Mouse (Mus musculus) liver, postnatal 0 days (tissue): ENCODE measurements around the gene Btnl10. TPM values are rescaled to one million over a fixed set of nuclear protein-coding genes. Genes with fewer than 3 reads are reported as not detected.

Experiments used
- ATAC-seq: fragments of 200-750 bp; cut with Nextera tagmentation; 2 replicates; pipeline ENCODE4 v1.8.0; 2017; ENCODE audit warnings: mild to moderate bottlenecking, moderate library complexity
- DNase-seq: peaks from one replicate; pipeline ENCODE4 v3.0.0-alpha.2; 2016
- H3K27ac ChIP-seq: fragments of 300-500 bp; sonication (generic); 2 replicates; pipeline ENCODE4 v1.5.1; 2014; ENCODE audit warnings: antibody characterized with exemption, moderate library complexity, mild to moderate bottlenecking, low read depth
- H3K27me3 ChIP-seq: fragments of 300-500 bp; sonication (generic); 2 replicates; pipeline ENCODE4 v1.6.1; 2014; ENCODE audit warnings: low read length, control low read depth, mixed read lengths; ENCODE audit not compliant: insufficient read depth
- H3K36me3 ChIP-seq: fragments of 300-500 bp; sonication (generic); replicated peaks from 2 replicates; pipeline ENCODE4 v1.6.1; 2014; ENCODE audit warnings: mild to moderate bottlenecking, control low read depth, low read length, moderate library complexity, mixed read lengths; ENCODE audit not compliant: insufficient read depth
- H3K4me1 ChIP-seq: fragments of 300-500 bp; sonication (generic); 2 replicates; pipeline ENCODE4 v1.6.1; 2014; ENCODE audit warnings: antibody characterized with exemption, mild to moderate bottlenecking, control low read depth; ENCODE audit not compliant: insufficient read depth
- H3K4me2 ChIP-seq: fragments of 300-500 bp; sonication (generic); 2 replicates; pipeline ENCODE4 v1.6.1; 2014; ENCODE audit warnings: low read depth, mild to moderate bottlenecking, low read length, moderate library complexity, mixed read lengths
- H3K4me3 ChIP-seq: fragments of 300-500 bp; sonication (generic); 2 replicates; pipeline ENCODE4 v1.5.1; 2014; ENCODE audit warnings: low read depth, low read length
- H3K9ac ChIP-seq: fragments of 300-500 bp; sonication (generic); replicated peaks from 2 replicates; pipeline ENCODE4 v1.6.1; 2014; ENCODE audit warnings: mild to moderate bottlenecking, moderate library complexity
- H3K9me3 ChIP-seq: fragments of 300-500 bp; sonication (generic); 2 replicates; pipeline ENCODE4 v1.6.1; 2016; ENCODE audit warnings: mild to moderate bottlenecking, control low read depth, low read length, mixed read lengths
- CTCF ChIP-seq: sonication (generic); IDR thresholded peaks from 2 replicates; pipeline ENCODE4 v1.5.1; 2016; ENCODE audit warnings: antibody characterized with exemption, low read depth
- EP300 ChIP-seq: IDR thresholded peaks from 2 replicates; pipeline ENCODE4 v1.6.1; 2016; ENCODE audit warnings: antibody characterized with exemption, low read depth, mild to moderate bottlenecking
- whole genome bisulfite sequencing: fragments of 180-500 bp; shearing (Covaris S2); extraction: QIAGEN DNeasy Blood & Tissue Kit; methylation state at CpG from one replicate; pipeline ENCODE4 v1.1.7; 2014; ENCODE audit not compliant: insufficient replicate concordance; 5-methylcytosine and 5-hydroxymethylcytosine counted together
- polyA plus RNA-seq: library from polyadenylated mRNA; unstranded; fragments of >200 nt; fragmentation: Nextera tagmentation; extraction: Ambion mirVana; gene quantifications from 2 replicates; pipeline ENCODE4 v1.2.1, GENCODE M21; 2015

Btnl10 gene
- polyA plus RNA-seq, 1 experiment from 2014 or later = 9.9 TPM

DNA sequence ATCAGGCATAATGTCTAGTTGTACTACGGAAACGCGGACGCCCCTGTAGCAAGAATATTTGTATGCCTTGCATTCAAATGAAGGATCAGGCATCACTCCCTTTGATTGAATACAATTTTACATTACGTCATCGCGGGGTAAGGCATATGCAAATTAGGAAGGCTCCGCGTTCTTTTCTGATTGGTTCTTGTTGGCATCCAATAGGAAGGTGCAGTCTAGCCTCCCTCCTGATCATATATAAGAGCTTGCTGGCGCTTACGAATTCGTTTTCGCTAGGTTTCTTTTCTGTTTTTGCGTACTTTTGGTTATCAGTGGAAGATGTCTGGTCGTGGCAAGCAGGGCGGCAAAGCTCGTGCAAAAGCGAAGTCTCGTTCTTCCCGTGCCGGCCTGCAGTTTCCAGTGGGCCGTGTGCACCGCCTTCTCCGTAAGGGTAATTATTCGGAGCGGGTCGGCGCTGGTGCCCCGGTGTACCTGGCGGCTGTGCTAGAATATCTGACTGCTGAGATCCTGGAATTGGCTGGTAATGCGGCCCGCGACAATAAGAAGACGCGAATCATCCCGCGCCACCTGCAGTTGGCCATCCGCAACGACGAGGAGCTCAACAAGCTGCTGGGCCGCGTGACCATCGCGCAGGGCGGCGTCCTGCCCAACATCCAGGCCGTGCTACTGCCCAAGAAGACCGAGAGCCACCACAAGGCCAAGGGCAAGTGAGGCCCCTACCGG is 36.9 kb downstream of the Btnl10 start, which contains the start of the genes Hist3h2a and Trim17:
TSS of gene Hist3h2a (plus strand) at position 266 of the 723 bp plus-strand sequence.
TSS of gene Trim17 (plus strand) at position 266 of the 723 bp plus-strand sequence.
- H3K4me1 ChIP-seq = peaks cover 29% of the 10 kb centered on the region
- WGBS = under 1% methylated on average over 46 of the region's 49 CpGs

DNA sequence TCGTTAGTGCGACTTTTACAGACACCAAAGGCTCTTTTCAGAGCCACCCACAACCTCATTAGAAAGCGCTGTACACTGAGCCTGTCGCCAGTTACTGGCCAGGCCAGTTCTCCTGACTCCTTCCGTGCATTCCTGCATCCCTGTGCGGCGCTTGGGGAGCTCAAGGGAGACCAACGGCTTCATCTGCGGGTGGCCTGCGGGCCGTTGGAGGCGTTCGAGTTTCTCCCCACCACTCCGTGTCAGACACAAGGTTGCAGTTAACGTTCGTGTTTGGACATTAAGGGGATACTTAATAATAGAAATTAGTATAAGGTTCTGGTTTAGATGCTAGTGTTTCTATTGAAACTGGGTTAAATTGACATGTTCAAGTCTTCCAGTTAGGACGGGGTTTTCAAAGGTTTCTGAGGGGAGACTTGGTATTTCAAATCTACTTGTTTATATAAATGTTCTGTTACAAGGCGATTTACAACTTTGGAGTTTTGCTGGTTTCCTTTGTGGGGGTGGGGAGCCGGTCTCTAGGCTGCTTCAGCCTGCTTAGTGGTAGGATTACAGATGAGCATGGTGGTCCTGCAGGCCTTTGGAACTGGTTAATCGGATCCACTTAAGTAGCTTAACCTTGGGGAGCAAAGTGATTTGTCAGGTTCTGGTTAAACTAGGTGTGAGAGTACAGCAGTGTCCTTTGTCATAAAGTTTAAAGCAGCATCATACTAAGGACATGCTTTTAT is 37.6 kb downstream of the Btnl10 start:
- H3K9ac ChIP-seq = peak overlapping the region; percentile 99
- peak overlapping the region; percentile 84 for H3K4me2 ChIP-seq
- no peak for DNase-seq
- peaks cover 19% of the 10 kb centered on the region for H3K36me3 ChIP-seq
- WGBS = 1% methylated on average over 20 of the region's 20 CpGs
- peaks cover 1% of the 10 kb centered on the region for H3K27me3 ChIP-seq
- peaks cover 31% of the 10 kb centered on the region for H3K4me1 ChIP-seq
- H3K27ac ChIP-seq = peak overlapping the region; percentile 99
- TF ChIP-seq EP300 (no peak), CTCF (no peak; the same call in none of the 2 replicates)
- no peaks in the 10 kb centered on the region for H3K9me3 ChIP-seq
- peak overlapping the region; percentile 89 for H3K4me3 ChIP-seq
- ATAC-seq = no peak; the same call in 1 of the 2 replicates

More for the DNA sequence above, 36.9 kb downstream of the Btnl10 start, which contains the start of the genes Hist3h2a and Trim17:
- Histone ChIP-seq H3K27me3 (peaks cover 9% of the 10 kb centered on the region), H3K27ac (peak within 1 kb of the TSS; percentile 99), H3K4me2 (peak within 1 kb of the TSS; percentile 84), H3K4me3 (peak within 1 kb of the TSS; percentile 89), H3K9me3 (no peaks in the 10 kb centered on the region), H3K36me3 (peaks cover 19% of the 10 kb centered on the region), H3K9ac (peak within 1 kb of the TSS; percentile 99)
- ATAC-seq = peak; percentile 89
- DNase-seq = peak; percentile 86
- TF ChIP-seq EP300 = peak; percentile 91
- TF ChIP-seq CTCF = peak; percentile 75

DNA sequence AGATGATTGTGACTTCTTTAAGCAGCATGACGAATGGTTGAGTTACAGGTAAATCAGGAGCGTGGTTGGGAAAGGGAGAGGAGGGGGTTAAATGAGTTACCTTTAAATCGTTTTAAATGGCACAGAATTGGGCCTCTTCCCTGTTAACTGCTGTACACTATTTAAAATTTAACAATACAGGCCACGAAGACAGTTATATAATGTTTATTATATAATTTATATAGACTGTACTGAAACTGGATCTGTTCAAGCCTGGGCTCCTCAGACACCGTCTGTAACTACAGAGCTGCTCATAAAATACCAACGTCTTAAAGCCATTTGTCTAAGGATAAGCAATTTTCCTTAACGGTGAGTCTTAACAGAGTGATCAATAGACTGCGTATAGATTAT is 38.2 kb downstream of the Btnl10 start:
- Histone ChIP-seq H3K4me3 (peak overlapping the region; percentile 89), H3K9me3 (no peaks in the 10 kb centered on the region), H3K4me2 (peak overlapping the region; percentile 84), H3K9ac (peak overlapping the region; percentile 99), H3K36me3 (peaks cover 19% of the 10 kb centered on the region), H3K27me3 (no peaks in the 10 kb centered on the region; the same call in 1 of the 2 replicates), H3K4me1 (peaks cover 32% of the 10 kb centered on the region), H3K27ac (peak overlapping the region; percentile 99)
- DNase-seq = no peak
- TF ChIP-seq EP300 (no peak), CTCF (no peak)
- WGBS = 32% methylated on average over 8 of the region's 8 CpGs
- no peak for ATAC-seq

DNA sequence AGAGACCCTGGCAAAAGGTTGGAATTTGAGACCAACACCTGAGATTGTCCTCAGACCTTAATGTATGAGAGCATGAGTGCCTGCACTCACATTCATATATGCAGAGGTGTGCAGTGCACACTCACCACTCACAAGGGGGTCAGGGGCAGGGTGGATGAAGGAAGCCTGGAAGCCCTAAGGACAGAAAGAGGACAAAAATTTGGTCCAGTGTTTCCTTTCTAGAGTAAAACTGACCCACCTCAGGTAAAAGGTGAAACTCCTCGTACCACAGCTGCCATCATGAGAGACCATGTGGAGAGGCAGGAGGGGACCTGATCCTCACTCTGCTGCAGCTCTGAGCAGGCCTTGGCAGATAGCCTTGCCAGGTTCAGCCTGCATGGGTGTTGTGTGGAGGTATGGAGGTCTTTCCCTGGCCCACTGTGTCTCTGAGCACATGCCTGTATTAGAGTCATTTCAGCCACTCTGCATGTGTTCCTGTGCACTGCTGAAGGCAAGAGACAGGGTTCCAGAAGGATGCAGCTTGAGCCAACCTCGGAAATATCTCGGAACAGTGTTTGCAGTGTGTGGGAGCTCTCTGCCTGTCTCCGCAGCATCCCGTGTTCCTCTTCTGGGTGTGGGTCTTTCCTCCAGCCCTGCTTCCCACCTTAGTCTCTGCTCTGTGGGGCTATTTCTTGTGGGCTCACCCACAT is 39.7 kb downstream of the Btnl10 start:
- Histone ChIP-seq H3K4me3 (peak overlapping the region; percentile 89), H3K4me2 (peak overlapping the region; percentile 84), H3K27ac (peak overlapping the region; percentile 99; the same call in 1 of the 2 replicates), H3K27me3 (peaks cover 4% of the 10 kb centered on the region; the same call in 1 of the 2 replicates), H3K9ac (peak overlapping the region; percentile 99), H3K36me3 (peaks cover 19% of the 10 kb centered on the region), H3K4me1 (peaks cover 32% of the 10 kb centered on the region), H3K9me3 (no peaks in the 10 kb centered on the region)
- TF ChIP-seq CTCF = no peak
- no peak for DNase-seq
- no peak for ATAC-seq
- 87% methylated on average over 5 of the region's 5 CpGs for WGBS

DNA sequence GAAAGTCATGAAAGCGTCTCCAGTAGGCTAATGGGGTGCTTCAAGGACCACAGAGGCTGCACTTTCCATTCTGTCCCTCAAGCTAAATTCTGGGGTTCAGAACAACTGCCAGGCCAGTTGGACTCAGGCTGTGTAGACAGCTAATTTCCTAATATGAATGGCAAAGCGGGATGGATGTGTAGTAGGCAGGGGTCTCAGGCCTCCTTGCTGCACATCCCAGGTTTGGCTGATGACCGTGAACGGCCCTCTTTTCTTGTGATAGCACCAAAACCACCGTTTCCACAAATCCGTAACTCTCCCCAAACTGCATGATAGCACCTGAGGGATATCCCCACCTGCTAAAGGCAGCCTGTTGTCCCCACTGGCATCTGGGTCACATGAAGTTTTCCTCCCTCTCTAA is 40.8 kb downstream of the Btnl10 start:
- no peak for DNase-seq
- Histone ChIP-seq H3K27ac (peak overlapping the region; percentile 70), H3K36me3 (peaks cover 19% of the 10 kb centered on the region), H3K27me3 (peaks cover 4% of the 10 kb centered on the region; the same call in 1 of the 2 replicates), H3K9ac (peak overlapping the region; percentile 46; the same call in 1 of the 2 replicates), H3K4me2 (peak overlapping the region; percentile 84), H3K4me1 (peaks cover 32% of the 10 kb centered on the region), H3K4me3 (peak overlapping the region; percentile 89), H3K9me3 (no peaks in the 10 kb centered on the region)
- no peak for ATAC-seq
- TF ChIP-seq CTCF = no peak
- no peak for TF ChIP-seq EP300
- 87% methylated on average over 6 of the region's 6 CpGs for WGBS
